Mouse (Mus musculus) G1E (cell line): ENCODE data around the gene Mllt10. TPM values are rescaled to one million over a fixed set of nuclear protein-coding genes. Genes with fewer than 3 reads are reported as not detected.
A peak's percentile ranks its signal among the peaks of the same experiment; 100 is the strongest.

Source experiments
- ATAC-seq: 2 replicates; pipeline ENCODE4 v1.8.0; 2016; ENCODE audit warnings: mild to moderate bottlenecking; ENCODE audit not compliant: insufficient number of reproducible peaks, poor library complexity, low FRiP score, severe bottlenecking; ENCODE audit errors: extremely low read depth
- DNase-seq: peaks from one replicate; pipeline ENCODE4 v3.0.0; 2012; ENCODE audit warnings: low spot score
- H3K27me3 ChIP-seq: 2 replicates; pipeline ENCODE4 v1.6.1; 2012; ENCODE audit warnings: mild to moderate bottlenecking, low read length, inconsistent platforms; ENCODE audit not compliant: insufficient read depth
- H3K36me3 ChIP-seq: replicated peaks from 2 replicates; pipeline ENCODE3; 2012; ENCODE audit warnings: mild to moderate bottlenecking, inconsistent platforms
- H3K4me1 ChIP-seq: 2 replicates; pipeline ENCODE4 v1.6.1; 2012; ENCODE audit warnings: low read depth, low read length, inconsistent platforms, mixed read lengths; ENCODE audit not compliant: insufficient read depth
- H3K4me3 ChIP-seq: 2 replicates; pipeline ENCODE4 v1.5.1; 2012; ENCODE audit warnings: low read depth, mild to moderate bottlenecking, inconsistent platforms, low read length, moderate library complexity, mixed read lengths
- H3K9me3 ChIP-seq: replicated peaks from 2 replicates; pipeline ENCODE4 v1.6.1; 2012; ENCODE audit warnings: inconsistent platforms
- CTCF ChIP-seq: IDR thresholded peaks from 2 replicates; pipeline ENCODE4 v1.5.1; 2012; ENCODE audit warnings: low read depth, low read length, inconsistent platforms, mixed read lengths
- GATA1 ChIP-seq: IDR thresholded peaks from 2 replicates; pipeline ENCODE4 v1.6.1; 2012; ENCODE audit warnings: borderline replicate concordance, low read length, inconsistent platforms, mixed read lengths
- GATA2 ChIP-seq: IDR thresholded peaks from 2 replicates; pipeline ENCODE4 v1.6.1; 2012; ENCODE audit warnings: low read depth, low read length, inconsistent platforms, borderline replicate concordance
- POLR2AphosphoS5 ChIP-seq: IDR thresholded peaks from 2 replicates; pipeline ENCODE4 v1.6.1; 2012; ENCODE audit warnings: low read depth, low read length, inconsistent platforms; ENCODE audit not compliant: insufficient replicate concordance
- TAL1 ChIP-seq: conservative IDR thresholded peaks from 2 replicates; pipeline ENCODE4 v1.6.1; 2012; ENCODE audit warnings: low read depth, low read length, inconsistent platforms, mixed read lengths
- polyA plus RNA-seq: library from polyadenylated mRNA; stranded (reverse); fragments of >175 nt; gene quantifications from 2 replicates; pipeline ENCODE4 v1.2.3, GENCODE M21; 2012
- total RNA-seq, 2 experiments: library from RNA; stranded (forward) in 1 of 2; stranded (reverse) in 1 of 2; fragments of 200-1000 nt in 1 of 2; fragments of >200 nt in 1 of 2; fragmentation: Nextera tagmentation in 1 of 2; gene quantifications; 2 replicates each; pipeline ENCODE4 v1.2.3; 2014 to 2017

The Mllt10 gene
- total and polyA plus RNA-seq, 3 experiments, result 20.8 to 141 (median 73.6) TPM

DNA sequence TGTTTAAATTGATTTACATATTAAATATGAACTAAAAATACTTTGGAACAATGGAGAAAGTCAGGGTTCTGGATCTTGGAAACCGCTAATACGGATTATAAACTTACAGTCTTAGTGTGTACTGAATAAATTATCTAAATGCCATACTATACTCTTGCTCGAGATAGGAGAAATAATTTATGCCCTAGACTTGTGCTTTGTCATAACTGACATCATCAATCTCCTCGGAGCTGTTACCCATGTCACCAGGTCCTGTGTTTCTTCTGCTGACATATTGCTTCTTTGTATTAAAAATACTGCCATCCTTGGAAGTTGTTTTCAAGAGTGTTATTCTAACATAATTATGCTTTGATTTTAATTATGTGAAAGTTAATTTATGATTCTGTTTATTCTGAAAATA, 140.2 kb downstream of the Mllt10 start:
- no peak overlapping the region for H3K4me3 ChIP-seq
- ATAC-seq (no peak), DNase-seq (no peak)
- no peaks in the 10 kb centered on the region for H3K27me3 ChIP-seq
- H3K36me3 ChIP-seq, result peaks cover 58% of the 10 kb centered on the region
- TF ChIP-seq POLR2AphosphoS5, result no peak
- TF ChIP-seq GATA2, result no peak
- no peak for TF ChIP-seq CTCF
- TF ChIP-seq TAL1, result no peak
- no peak for TF ChIP-seq GATA1
- H3K9me3 ChIP-seq, result no peaks in the 10 kb centered on the region
- H3K4me1 ChIP-seq, result no peaks in the 10 kb centered on the region; the same call in 1 of the 2 replicates

DNA sequence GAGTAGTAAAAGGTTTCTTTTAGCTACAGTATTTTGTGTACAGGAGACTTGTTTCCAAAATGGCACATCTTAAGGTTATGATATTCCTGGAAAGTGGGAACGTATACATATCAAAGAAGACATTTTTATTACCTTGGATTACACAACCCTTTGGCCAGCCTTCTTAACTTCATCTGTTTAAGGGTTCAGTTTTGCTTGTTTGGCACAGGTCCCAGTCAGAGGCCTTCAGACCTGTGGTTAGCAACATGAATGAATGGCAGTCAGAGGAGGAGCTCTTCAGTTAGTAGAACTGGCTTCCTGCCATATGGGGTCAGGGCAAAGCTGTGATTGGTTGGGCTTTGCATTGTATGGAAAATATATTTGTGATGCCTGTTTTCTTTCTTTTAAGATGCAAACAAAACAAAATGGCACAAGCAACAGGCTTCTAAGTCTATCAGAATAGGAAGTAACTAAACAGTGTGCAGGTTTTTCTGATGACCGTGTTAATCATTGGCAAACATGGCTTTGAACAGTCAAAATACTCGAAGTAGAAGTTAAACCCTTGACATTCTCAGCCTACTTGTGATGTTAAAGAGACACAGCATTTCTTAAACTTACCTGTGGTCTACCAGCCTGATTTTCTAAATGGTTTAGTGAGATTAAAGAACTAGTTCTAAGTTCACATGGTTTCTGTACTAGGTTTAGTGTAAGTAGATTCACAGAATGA, 140.8 kb downstream of the Mllt10 start:
- Histone ChIP-seq H3K4me1 (no peaks in the 10 kb centered on the region; the same call in 1 of the 2 replicates), H3K4me3 (no peak overlapping the region), H3K9me3 (no peaks in the 10 kb centered on the region), H3K36me3 (peaks cover 61% of the 10 kb centered on the region), H3K27me3 (no peaks in the 10 kb centered on the region)
- TF ChIP-seq CTCF (no peak), POLR2AphosphoS5 (no peak), TAL1 (no peak), GATA2 (no peak), GATA1 (no peak)
- ATAC-seq (no peak), DNase-seq (no peak)

- Histone ChIP-seq H3K4me3 (no peak overlapping the region), H3K9me3 (no peaks in the 10 kb centered on the region), H3K27me3 (no peaks in the 10 kb centered on the region), H3K36me3 (peaks cover 77% of the 10 kb centered on the region), H3K4me1 (no peaks in the 10 kb centered on the region; the same call in 1 of the 2 replicates)
- TF ChIP-seq TAL1, result no peak
- no peak for TF ChIP-seq GATA2
- no peak for TF ChIP-seq GATA1
- DNase-seq (no peak), ATAC-seq (no peak)
Measured at GRCm38 (mm10) chr2:18201820-18202462, 146.9 kb downstream of the Mllt10 start.

DNA sequence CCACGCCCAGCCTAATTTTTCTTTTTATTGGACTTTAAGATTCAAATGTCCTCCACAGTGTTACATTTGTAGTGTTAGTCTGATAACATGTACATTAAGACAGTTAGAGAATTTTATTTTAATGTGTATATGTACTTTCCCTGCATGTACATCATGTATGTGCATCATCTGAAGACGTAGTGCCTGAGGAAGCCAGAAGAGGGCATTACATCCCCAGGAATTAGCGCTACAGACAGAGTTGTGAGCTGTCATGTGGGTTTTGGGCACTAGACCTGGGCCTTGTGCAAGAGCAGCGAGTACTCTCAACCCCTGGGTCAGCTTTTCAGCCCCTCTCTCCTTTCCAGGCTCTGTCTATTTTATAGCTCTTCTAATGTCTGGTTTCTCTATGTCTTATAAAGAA, 147.9 kb downstream of the Mllt10 start:
- ATAC-seq, result no peak
- Histone ChIP-seq H3K36me3 (peaks cover 77% of the 10 kb centered on the region), H3K9me3 (no peaks in the 10 kb centered on the region), H3K4me3 (no peak overlapping the region), H3K27me3 (no peaks in the 10 kb centered on the region), H3K4me1 (no peaks in the 10 kb centered on the region; the same call in 1 of the 2 replicates)
- TF ChIP-seq GATA1 (no peak), TAL1 (no peak), GATA2 (no peak), POLR2AphosphoS5 (no peak)
- DNase-seq, result no peak

DNA sequence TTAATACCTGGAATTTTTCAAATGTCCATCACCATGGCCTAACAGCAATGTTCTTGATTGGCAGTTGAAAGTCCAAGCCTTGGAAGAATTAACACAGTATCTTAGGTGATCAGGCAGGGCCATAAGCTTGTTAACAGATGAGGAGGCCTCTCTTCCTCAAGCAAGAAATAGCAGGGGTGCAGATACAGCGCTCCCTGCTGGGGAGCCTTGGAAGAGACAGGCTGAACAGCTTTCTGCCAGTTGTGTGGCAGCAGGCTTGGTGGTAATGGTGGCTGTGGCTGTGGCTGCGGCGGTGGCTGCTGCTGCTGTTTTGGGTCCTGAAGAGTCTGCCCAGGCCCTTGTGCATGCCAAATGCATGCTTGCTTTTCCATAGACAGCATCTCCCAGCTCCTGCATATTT, 150.1 kb downstream of the Mllt10 start:
- Histone ChIP-seq H3K27me3 (no peaks in the 10 kb centered on the region), H3K4me3 (no peak overlapping the region), H3K9me3 (no peaks in the 10 kb centered on the region), H3K4me1 (no peaks in the 10 kb centered on the region; the same call in 1 of the 2 replicates), H3K36me3 (peaks cover 83% of the 10 kb centered on the region)
- peak; percentile 44 for DNase-seq
- TF ChIP-seq TAL1, result no peak
- TF ChIP-seq CTCF, result peak; percentile 56
- peak; percentile 28 for ATAC-seq

- no peak overlapping the region for H3K4me3 ChIP-seq
- peaks cover 88% of the 10 kb centered on the region for H3K36me3 ChIP-seq
- TF ChIP-seq GATA1 (no peak), CTCF (no peak), POLR2AphosphoS5 (no peak), GATA2 (no peak), TAL1 (no peak)
- DNase-seq, result no peak
- no peak for ATAC-seq
- no peaks in the 10 kb centered on the region for H3K4me1 ChIP-seq
- H3K9me3 ChIP-seq, result no peaks in the 10 kb centered on the region
- H3K27me3 ChIP-seq, result no peaks in the 10 kb centered on the region
Measured at GRCm38 (mm10) chr2:18206811-18207210, 151.8 kb downstream of the Mllt10 start.

- Histone ChIP-seq H3K9me3 (no peaks in the 10 kb centered on the region), H3K4me1 (no peaks in the 10 kb centered on the region), H3K36me3 (peaks cover 86% of the 10 kb centered on the region), H3K4me3 (no peak overlapping the region), H3K27me3 (no peaks in the 10 kb centered on the region)
- DNase-seq (no peak), ATAC-seq (no peak)
- TF ChIP-seq POLR2AphosphoS5 (no peak), CTCF (no peak), GATA1 (no peak), TAL1 (no peak), GATA2 (no peak)
Measured at GRCm38 (mm10) chr2:18208578-18208977, 153.5 kb downstream of the Mllt10 start.
